Mouse (Mus musculus): ENCODE measurements around the gene E330034G19Rik. TPM values are rescaled to one million over a fixed set of nuclear protein-coding genes. Genes with fewer than 3 reads are reported as not detected.

The E330034G19Rik gene
- polyA plus RNA-seq, 1 experiment from 2014 or later, result not detected

DNA sequence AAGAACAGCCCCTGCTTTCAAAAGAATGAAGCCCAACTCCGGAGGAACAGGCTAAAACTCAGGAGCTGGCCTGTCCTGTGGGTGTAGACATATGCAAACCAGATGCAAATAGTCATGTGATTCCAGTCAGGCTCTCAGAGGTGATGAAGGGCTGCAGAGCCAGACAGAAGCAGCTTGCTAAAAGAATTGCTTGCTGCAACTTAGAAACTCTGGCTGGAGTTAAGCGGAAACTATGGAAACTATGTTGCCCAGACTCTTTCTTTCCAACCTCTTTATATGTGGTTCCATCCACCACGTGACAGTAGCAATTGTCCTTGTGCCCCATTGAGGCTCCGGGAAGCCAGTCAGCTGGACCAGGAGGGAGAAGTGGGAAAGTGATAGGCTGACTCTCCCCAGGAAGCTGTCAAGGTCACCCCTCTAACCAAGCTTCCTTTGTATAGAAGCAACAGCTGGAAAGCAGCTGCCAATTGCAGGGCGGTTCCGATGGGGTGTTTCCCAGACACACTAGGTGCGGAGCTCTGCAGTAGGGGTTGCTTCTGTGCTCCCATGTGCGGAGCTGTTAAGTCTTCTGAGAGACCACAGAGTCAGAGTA, 39.3 kb upstream of the E330034G19Rik start:
- H3K4me3 ChIP-seq (ENCODE audit: low read depth, low read length), result no peak overlapping the region
- no peak overlapping the region for H3K9ac ChIP-seq (replicated peaks)
- no peak overlapping the region for H3K27ac ChIP-seq (ENCODE audit: low read depth)
- H3K27me3 ChIP-seq (ENCODE audit: insufficient read depth, low read length), result no peaks in the 10 kb centered on the region
- 9% methylated on average over 8 of the region's 8 CpGs for WGBS (ENCODE audit: insufficient replicate concordance)
- DNase-seq, result no peak
- no peaks in the 10 kb centered on the region for H3K36me3 ChIP-seq (replicated peaks; ENCODE audit: insufficient read depth, low read length)
- no peak for TF ChIP-seq CTCF (IDR thresholded peaks at IDR 0.05; ENCODE audit: low read depth)
- no peak for TF ChIP-seq EP300 (IDR thresholded peaks at IDR 0.05; ENCODE audit: low read depth)
- no peaks in the 10 kb centered on the region for H3K9me3 ChIP-seq (ENCODE audit: low read length)
- no peak for ATAC-seq
- no peak overlapping the region for H3K4me2 ChIP-seq (ENCODE audit: low read depth, low read length)
- no peaks in the 10 kb centered on the region for H3K4me1 ChIP-seq (ENCODE audit: insufficient read depth)

DNA sequence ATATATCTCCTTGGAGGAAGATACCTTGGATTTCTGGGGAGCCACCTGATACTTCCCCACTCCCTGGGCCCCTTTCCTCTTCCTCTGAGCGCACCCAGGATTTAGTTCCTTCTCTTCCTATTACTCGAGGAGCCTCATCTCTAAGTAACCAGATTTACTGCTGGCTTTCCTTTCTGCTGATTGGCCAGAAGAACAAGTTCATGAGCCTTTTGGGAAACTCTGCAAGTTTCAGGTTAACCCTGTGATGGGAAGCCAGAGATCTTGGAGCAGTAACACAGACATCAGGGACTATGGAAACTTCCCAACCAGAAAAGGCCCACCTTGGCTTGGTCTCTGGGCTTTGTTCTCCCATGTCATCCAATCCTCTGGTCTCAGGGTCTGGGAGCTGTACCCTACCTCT, 37.1 kb upstream of the E330034G19Rik start:
- no peaks in the 10 kb centered on the region for H3K4me1 ChIP-seq (ENCODE audit: insufficient read depth)
- H3K9ac ChIP-seq (replicated peaks), result no peak overlapping the region
- no peak for ATAC-seq
- H3K4me2 ChIP-seq (ENCODE audit: low read depth, low read length), result no peak overlapping the region
- no peak for TF ChIP-seq EP300 (IDR thresholded peaks at IDR 0.05; ENCODE audit: low read depth)
- TF ChIP-seq CTCF (IDR thresholded peaks at IDR 0.05; ENCODE audit: low read depth), result no peak
- 59% methylated on average over 2 of the region's 2 CpGs for WGBS (ENCODE audit: insufficient replicate concordance)
- H3K4me3 ChIP-seq (ENCODE audit: low read depth, low read length), result no peak overlapping the region
- no peak for DNase-seq
- no peaks in the 10 kb centered on the region for H3K27me3 ChIP-seq (ENCODE audit: insufficient read depth, low read length)
- no peaks in the 10 kb centered on the region for H3K9me3 ChIP-seq (ENCODE audit: low read length)
- no peak overlapping the region for H3K27ac ChIP-seq (ENCODE audit: low read depth)
- no peaks in the 10 kb centered on the region for H3K36me3 ChIP-seq (replicated peaks; ENCODE audit: insufficient read depth, low read length)

GRCm38 (mm10) chr14:24260391-24260790, 32.6 kb upstream of the E330034G19Rik start:
- no peak overlapping the region for H3K4me2 ChIP-seq (ENCODE audit: low read depth, low read length)
- ATAC-seq (no peak), DNase-seq (no peak)
- TF ChIP-seq EP300 (IDR thresholded peaks at IDR 0.05; ENCODE audit: low read depth), result no peak
- TF ChIP-seq CTCF (IDR thresholded peaks at IDR 0.05; ENCODE audit: low read depth), result no peak
- no peaks in the 10 kb centered on the region for H3K36me3 ChIP-seq (replicated peaks; ENCODE audit: insufficient read depth, low read length)
- H3K4me3 ChIP-seq (ENCODE audit: low read depth, low read length), result no peak overlapping the region
- no peaks in the 10 kb centered on the region for H3K27me3 ChIP-seq (ENCODE audit: insufficient read depth, low read length)
- 57% methylated on average over 4 of the region's 4 CpGs for WGBS (ENCODE audit: insufficient replicate concordance)
- H3K27ac ChIP-seq (ENCODE audit: low read depth), result no peak overlapping the region
- H3K9me3 ChIP-seq (ENCODE audit: low read length), result no peaks in the 10 kb centered on the region
- no peaks in the 10 kb centered on the region for H3K4me1 ChIP-seq (ENCODE audit: insufficient read depth)
- H3K9ac ChIP-seq (replicated peaks), result no peak overlapping the region

DNA sequence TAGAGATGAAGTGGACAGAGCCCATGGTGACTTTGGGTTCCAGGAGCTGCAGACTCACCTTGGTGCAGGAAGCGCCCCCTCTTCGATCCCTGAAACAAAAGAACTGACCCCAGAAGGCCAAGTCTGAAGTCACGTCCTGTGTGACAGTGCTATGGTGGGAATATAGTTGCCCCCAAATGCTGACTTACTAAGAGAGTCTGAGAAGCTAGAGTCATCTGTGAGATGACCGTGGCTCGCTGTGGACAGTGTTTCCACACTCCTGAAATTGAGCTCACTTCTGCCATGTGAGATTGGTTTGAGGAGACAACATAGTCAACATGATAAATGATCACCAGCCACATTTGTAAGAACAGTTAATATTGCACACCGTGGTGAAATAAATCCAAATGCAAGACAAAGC, 30.6 kb upstream of the E330034G19Rik start:
- Histone ChIP-seq H3K36me3 (replicated peaks; ENCODE audit: insufficient read depth, low read length) (no peaks in the 10 kb centered on the region), H3K27me3 (ENCODE audit: insufficient read depth, low read length) (no peaks in the 10 kb centered on the region), H3K9me3 (ENCODE audit: low read length) (no peaks in the 10 kb centered on the region), H3K27ac (ENCODE audit: low read depth) (no peak overlapping the region), H3K4me3 (ENCODE audit: low read depth, low read length) (no peak overlapping the region), H3K9ac (replicated peaks) (no peak overlapping the region), H3K4me1 (ENCODE audit: insufficient read depth) (no peaks in the 10 kb centered on the region), H3K4me2 (ENCODE audit: low read depth, low read length) (no peak overlapping the region)
- DNase-seq (no peak), ATAC-seq (no peak)
- TF ChIP-seq EP300 (IDR thresholded peaks at IDR 0.05; ENCODE audit: low read depth) (no peak), CTCF (IDR thresholded peaks at IDR 0.05; ENCODE audit: low read depth) (no peak)
- 70% methylated on average over 6 of the region's 6 CpGs for WGBS (ENCODE audit: insufficient replicate concordance)

DNA sequence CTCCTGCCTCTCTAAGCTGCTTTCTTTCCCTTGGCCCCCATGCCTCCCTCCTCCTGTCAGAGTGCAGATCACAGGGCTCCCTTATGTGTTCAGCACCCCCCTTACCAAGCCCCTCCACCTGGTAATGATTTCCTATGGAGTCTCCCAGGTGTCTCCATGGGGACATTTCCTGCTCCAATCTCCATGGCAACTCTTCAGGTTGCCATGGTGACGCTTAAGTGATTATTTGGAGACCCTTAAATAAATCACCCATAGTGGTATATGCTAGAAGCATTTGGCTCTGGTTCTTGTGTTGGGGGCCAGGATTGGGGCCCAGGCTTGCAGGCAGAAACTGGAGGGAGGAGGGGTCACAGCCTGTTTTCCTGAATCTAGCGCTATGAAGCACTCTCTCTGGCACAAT, 30.1 kb upstream of the E330034G19Rik start:
- Histone ChIP-seq H3K27ac (ENCODE audit: low read depth) (no peak overlapping the region), H3K9ac (replicated peaks) (no peak overlapping the region), H3K36me3 (replicated peaks; ENCODE audit: insufficient read depth, low read length) (no peaks in the 10 kb centered on the region), H3K4me2 (ENCODE audit: low read depth, low read length) (no peak overlapping the region), H3K9me3 (ENCODE audit: low read length) (no peaks in the 10 kb centered on the region), H3K27me3 (ENCODE audit: insufficient read depth, low read length) (no peaks in the 10 kb centered on the region), H3K4me3 (ENCODE audit: low read depth, low read length) (no peak overlapping the region), H3K4me1 (ENCODE audit: insufficient read depth) (no peaks in the 10 kb centered on the region)
- WGBS (ENCODE audit: insufficient replicate concordance), result 66% methylated on average over 2 of the region's 2 CpGs
- no peak for TF ChIP-seq EP300 (IDR thresholded peaks at IDR 0.05; ENCODE audit: low read depth)
- no peak for TF ChIP-seq CTCF (IDR thresholded peaks at IDR 0.05; ENCODE audit: low read depth)
- DNase-seq (no peak), ATAC-seq (no peak)

GRCm38 (mm10) chr14:24269571-24269970, 23.4 kb upstream of the E330034G19Rik start:
- Histone ChIP-seq H3K4me2 (ENCODE audit: low read depth, low read length) (no peak overlapping the region), H3K27ac (ENCODE audit: low read depth) (no peak overlapping the region), H3K9me3 (ENCODE audit: low read length) (no peaks in the 10 kb centered on the region), H3K27me3 (ENCODE audit: insufficient read depth, low read length) (no peaks in the 10 kb centered on the region), H3K4me3 (ENCODE audit: low read depth, low read length) (no peak overlapping the region), H3K36me3 (replicated peaks; ENCODE audit: insufficient read depth, low read length) (no peaks in the 10 kb centered on the region), H3K9ac (replicated peaks) (no peak overlapping the region), H3K4me1 (ENCODE audit: insufficient read depth) (no peaks in the 10 kb centered on the region)
- WGBS (ENCODE audit: insufficient replicate concordance), result 64% methylated on average over 1 of the region's 1 CpGs
- no peak for ATAC-seq
- no peak for TF ChIP-seq CTCF (IDR thresholded peaks at IDR 0.05; ENCODE audit: low read depth)
- DNase-seq, result no peak

DNA sequence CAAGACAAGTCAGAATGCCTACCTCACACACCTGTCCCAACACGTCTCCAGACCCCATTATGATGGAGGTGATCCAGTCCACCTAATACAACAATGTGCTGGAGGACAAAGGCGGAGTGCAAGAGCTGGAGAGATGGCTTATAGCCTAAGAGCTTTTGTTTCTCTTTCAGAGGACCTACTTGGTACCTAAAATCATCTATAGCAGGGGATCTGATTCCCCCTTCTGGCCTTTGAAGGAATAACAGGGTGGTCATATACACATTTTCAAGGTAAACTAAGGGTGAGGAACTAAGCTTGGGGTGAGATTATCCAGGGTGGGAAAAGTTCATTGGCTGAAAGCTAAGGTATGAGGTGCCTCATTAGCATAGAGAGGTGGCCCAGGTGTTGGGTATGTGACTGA, 19.4 kb upstream of the E330034G19Rik start:
- ATAC-seq, result no peak
- Histone ChIP-seq H3K9me3 (ENCODE audit: low read length) (no peaks in the 10 kb centered on the region), H3K27me3 (ENCODE audit: insufficient read depth, low read length) (no peaks in the 10 kb centered on the region), H3K4me3 (ENCODE audit: low read depth, low read length) (no peak overlapping the region), H3K27ac (ENCODE audit: low read depth) (no peak overlapping the region), H3K4me1 (ENCODE audit: insufficient read depth) (no peaks in the 10 kb centered on the region), H3K4me2 (ENCODE audit: low read depth, low read length) (no peak overlapping the region), H3K36me3 (replicated peaks; ENCODE audit: insufficient read depth, low read length) (no peaks in the 10 kb centered on the region), H3K9ac (replicated peaks) (no peak overlapping the region)
- TF ChIP-seq CTCF (IDR thresholded peaks at IDR 0.05; ENCODE audit: low read depth) (peak; percentile 61), EP300 (IDR thresholded peaks at IDR 0.05; ENCODE audit: low read depth) (no peak)
- DNase-seq, result no peak
- WGBS (ENCODE audit: insufficient replicate concordance), result 66% methylated on average over 2 of the region's 2 CpGs
